Mouse (Mus musculus): ENCODE data around the gene 1700034J05Rik.

1700034J05Rik gene

DNA sequence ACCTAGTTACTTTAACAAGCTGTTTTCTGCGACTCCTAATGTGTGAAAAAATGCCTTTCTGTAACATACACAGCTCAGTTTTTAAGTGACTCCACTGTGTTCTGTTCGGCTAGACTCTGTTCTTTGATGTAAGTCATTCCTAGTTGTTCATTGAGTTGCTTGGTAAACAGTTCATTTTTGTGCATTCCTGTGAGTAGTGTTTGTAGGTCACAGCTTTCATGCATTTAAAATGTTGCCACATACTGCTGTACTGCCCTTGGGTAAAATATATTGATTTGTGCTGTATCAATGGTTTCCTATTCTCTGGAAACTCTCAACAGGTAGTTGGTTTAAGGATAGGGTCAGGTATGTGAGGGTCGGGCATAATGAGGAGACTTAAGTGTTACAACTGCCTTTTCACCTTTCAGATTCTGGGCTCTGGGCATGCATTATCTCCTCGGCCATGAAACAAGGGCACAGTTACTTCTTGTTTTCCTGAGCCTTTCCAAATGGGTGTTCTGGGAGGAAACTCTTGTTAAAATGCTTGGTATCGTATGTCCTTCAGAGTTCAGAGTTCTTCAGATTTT lies 27.7 kb downstream of the 1700034J05Rik start:
- no peak for DNase-seq (ENCODE audit: low spot score)

DNA sequence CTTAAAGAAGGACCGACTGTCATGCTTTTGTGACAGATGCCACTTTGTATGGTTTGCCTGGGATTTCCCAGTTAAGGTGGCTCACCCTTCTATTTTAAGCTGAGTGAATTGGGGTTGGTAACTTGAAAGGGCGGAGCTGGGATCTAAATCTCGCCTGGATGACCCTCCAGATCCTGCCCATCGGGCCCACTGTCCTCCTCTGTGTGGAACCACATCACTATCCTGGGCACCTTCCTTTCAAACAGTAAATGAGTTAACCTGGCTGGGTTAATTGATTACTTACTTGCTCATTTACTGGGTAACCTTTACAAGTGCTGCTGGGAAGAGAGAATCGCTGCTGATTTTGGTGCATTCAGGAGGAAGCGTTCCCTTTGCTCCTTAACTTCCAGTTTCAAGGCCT lies 35.9 kb downstream of the 1700034J05Rik start:
- DNase-seq (ENCODE audit: low spot score): no peak

DNA sequence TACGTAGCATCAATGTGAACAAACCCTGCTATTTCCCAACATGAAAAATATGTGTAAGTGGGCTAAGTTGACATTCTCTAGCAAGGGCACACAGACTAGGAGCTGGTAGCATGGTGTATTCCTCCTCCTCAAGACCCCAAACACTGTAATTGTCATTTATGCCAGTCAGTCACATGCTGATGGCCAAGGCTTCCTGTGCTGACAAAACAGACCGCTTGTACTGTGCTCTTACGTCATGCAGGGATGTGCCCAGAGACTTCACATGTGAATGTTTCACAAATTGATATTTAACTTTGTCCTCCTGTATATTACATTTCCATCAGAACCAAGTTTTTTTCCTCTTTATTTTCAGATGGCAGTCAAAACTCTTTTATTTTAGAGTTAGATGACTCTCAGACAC lies 36.8 kb downstream of the 1700034J05Rik start:
- DNase-seq (ENCODE audit: low spot score): no peak

DNA sequence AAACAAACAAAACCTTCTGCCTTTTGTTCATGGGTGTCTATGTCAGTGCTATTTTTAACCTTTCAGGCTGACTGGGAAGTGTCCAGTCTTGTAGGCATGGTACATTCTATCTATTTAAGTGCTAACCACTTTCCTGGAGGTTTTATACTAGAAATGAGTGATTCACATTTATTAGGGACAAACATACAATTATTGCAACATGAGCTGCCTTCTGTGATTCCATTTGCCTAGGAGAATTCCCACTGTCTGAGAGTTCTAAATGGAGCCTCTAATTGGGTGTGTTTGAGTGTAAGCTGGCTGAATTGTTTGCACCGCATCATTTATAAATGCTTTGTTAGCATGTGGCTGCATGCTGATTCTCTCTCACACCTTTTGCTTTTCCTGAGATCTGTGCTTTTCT lies 38.4 kb downstream of the 1700034J05Rik start:
- no peak for DNase-seq (ENCODE audit: low spot score)

DNA sequence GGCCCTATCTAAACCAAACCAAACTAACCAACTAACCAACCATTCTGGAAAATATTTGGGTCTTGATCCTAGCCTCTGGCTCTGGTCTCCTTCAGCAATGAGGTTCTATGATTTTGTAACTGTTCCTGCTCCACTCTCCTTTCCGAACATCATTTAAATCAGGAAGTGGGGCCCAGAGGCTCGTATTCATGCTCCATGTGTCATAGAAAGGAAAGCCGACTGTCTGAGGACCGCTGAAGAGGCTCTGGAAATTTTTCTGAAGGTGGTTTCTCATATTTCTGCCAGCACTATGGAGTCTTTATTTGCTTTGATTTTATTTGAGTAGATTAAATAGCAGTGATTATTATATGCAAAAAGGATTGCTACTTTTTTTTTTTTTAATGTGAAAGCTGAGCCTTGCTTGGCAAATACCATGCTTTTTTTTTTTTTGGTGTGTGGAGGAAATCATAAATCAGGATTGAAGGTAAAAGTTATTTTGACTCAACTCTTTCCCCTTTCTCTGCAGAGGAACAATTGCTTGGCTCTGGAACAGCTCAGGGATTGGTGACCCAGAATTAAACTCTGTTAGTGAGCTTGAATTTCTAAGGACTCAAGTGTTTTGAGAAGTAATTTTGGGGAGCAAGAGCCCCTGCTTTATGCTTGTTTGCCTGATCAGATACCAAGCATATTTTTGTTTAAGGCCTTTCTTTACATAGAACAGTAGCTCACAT lies 40.6 kb downstream of the 1700034J05Rik start:
- DNase-seq (ENCODE audit: low spot score): no peak

DNA sequence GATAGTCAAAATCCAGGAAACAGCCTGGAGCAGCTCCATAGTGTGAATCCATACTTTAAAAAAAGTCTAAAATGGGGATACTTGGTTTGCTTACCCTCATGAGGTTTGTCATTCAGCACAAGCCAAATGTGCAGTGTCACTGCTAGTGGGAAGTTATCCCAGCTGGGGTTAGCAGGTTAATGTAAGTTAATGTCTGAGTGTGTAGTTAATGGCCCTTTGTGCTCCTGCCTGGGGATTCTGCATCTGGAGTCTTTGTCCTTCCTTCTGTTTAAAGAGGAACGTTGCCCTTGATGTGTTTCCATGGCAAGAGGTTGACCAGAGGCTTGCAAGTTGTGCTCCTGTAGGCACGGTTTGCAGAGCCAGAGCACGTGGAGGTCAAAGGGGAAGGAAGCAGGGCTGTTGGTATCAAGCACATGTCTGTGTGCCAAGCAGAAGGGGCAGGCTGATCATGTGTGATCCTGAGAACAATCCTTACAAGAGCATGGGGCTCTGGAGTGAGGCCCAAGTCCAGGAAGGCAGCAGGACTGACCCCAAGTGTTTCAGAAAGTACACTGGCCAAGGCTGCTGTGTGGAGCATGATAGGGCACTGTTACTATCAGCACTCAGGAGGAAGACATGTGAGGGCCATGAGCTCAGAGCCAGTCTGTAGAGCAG lies 41.3 kb downstream of the 1700034J05Rik start:
- peak; percentile 20 for DNase-seq (ENCODE audit: low spot score)

DNA sequence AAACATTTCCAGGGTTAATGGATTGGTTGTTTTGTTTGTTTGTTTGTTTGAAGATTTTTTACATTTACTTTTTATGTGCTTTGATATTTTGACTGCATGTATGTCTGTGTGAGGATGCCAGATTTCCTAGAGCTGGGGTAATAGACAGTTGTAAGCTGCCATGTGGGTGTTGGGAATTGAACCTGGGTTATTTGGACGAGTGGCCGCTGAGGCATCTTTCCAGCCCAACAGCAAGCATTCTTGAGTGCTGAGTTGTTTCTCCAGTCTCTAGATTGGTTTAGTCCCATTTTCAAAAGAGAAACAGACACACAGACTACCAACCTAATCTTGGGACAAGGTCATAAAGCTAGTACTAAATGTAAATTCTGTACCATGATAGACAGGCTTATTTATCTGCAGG lies 43.4 kb downstream of the 1700034J05Rik start:
- DNase-seq (ENCODE audit: low spot score): no peak

DNA sequence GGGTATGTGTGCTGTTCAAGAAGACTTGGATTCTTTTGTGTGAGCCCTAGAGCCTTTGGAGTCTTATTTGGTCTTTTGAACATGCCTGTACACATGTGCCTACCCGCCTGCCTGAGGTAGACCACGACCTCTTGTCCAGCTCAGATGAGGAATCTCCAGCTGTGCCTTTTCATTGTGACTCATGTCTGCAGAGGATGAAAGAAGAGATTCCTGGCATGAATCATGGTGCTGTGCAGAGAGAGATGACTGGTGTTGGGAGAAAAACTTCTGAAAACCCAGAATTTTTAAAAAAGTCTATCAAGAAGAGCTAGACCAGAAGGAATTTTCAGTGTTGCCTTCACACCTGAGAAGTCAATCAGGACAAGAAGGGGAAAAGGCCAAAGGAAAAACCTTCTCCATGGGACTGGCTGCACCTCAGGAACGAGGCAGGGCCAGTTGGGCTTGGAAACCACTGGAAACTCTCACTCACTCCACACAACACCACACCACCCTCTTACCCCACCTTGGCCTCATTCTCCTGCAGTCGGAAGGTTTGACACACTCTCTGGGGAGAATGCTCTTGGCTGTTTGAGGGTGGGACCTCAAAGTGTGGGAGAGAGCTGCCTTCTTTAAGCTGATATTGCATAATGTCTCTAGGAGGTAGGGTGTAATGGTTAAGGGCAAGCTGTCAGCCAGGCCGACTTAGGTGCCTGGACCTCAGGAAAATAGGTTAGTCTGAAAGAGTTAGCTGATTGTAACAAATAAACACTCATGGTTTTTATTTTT lies 44.3 kb downstream of the 1700034J05Rik start:
- no peak for DNase-seq (ENCODE audit: low spot score)

DNA sequence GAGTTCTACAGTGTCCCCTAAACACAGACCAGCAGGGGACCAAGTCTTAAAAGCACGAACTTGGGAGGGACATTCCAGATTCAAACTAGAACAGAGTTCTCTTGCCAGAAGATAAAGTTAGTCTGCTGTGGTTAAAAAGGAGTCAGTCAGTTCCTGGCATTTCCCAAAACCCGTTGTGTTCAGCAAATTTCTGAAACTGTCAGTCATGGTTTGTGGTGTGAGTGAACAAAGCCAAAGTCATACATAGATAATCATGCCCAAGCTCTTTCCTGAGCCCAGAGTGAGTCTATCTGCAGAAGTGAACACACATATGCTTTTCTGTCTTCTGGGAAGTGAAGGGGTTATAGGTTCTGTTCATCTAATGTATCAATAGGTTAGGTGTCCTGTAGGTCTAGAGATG lies 45.4 kb downstream of the 1700034J05Rik start:
- no peak for DNase-seq (ENCODE audit: low spot score)

DNA sequence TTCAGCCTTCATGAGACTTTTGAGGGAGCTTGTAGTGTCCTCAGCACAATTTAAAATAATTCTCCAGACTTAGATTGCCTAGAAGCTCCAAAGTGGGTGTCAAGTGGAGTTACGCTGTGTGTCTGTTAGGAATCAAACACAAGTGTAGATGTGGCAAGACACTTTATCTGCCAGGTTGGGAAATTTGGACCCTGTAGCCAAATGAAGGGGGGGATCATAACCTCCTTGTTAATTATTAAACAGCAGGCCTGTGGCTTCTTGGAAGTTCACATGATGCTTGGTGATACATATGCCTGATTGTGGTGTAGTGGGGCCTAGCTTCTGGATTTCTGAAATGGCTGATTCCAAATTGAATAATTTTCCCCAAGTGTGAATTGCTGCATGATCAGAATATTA lies 46.4 kb downstream of the 1700034J05Rik start:
- DNase-seq (ENCODE audit: low spot score): no peak

DNA sequence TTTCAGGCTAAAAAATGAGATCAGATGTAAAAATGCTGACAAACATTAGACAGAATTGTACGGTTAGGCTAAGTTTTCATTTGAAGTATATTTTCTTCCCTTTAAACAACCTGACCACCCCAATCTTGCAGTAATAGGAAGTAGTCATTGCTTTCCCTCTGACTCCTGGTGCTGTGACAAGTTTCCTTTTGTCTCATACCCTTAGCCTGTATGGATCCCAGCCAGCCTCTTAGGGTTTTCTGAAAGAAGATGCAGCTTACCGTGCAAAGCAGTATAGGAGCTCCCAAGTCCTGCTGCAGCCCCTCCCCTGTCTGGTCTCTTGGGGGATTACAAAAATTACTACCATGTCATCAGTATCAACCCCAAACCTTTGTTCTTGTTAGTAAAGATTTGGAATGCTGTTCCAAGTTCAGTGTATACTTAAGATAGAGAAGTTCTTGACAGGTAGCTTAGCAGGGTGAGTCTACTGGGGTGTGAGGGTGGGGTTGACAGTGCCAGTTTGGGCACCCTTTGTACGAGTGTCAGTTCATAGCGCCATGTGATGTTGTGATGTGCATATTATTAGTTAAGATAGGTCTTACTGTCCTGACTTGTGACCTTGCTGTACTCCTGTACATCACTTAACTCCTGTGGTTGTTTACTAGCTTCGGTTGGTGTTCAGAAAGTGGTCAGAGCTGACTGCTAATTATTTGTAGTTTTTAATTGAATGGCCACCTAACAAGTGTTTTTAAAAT lies 47.0 kb downstream of the 1700034J05Rik start:
- no peak for DNase-seq (ENCODE audit: low spot score)

DNA sequence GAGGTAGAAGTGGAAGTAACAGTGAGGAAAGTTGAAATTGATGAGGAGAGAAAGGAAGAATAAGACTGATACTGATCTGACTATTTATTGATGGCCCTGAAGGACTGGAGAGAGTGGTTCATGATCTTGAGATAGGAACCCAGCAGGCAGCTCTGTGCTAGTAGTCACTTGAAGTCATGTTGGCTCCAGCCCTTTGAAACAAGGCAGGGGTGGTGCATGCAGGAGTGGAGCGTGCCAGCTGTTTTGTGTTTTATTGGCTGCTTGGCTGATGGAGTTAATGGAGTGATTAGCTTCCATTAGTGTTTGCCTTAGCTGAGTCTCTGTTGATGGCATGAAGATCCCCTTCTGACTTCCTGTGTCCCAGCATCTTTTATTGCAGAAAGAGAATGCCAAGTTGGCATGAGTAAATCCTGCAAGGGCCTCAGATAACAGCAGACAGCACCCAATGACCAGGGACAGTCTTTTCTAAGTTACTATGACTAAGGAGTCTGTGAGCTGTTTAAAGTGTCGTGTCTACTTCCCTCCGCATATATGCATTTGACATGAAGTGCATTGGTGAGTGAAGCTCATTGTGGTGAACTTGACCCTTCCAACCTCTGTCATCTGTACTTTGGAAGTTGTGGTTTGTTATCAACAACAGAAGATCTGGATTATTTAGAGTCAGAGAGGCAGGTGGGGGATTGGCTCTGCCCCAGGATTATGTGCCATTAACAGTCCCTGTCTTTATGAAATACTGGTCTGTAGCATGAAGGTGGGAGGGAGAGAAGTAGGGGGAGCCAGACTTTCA lies 48.0 kb downstream of the 1700034J05Rik start:
- DNase-seq (ENCODE audit: low spot score): no peak

DNA sequence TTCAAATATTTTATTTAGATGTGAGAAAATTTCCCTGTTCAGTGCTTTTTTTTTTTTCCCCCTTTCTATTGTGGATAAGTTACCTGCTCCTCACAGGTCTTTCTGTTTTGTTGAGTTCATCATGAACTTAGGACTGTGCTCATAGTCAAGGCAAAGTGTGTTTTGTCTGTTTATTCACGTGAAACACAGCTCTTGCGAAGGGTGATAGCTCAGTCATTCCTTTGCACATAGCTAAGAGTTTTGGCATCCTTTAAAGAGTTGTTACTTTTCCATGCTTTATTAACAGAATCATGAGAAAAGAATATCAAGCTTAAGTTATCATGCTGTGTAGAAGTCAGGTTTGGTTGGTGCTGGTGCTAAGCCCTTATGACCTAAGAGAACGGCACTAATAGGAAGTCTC lies 49.5 kb downstream of the 1700034J05Rik start:
- no peak for DNase-seq (ENCODE audit: low spot score)

DNA sequence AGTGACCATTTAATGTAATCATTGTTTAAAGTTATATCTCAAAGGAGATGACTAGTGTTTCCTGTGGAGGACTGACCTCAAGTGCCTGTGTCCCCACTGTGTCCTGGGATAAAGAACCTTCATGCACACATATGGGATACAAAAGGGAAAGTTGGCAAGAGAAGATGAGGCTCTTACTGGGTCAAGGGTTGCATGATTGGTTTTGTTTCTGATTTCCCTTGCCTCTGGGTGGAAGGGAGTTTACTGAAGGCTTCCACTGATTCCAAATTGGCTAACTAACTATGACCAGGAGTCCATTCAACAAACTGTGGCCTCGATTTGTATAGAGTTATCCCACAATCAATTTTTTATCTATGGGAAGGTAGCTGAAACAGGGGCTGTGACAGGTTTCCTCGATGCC lies 50.6 kb downstream of the 1700034J05Rik start:
- no peak for DNase-seq (ENCODE audit: low spot score)

DNA sequence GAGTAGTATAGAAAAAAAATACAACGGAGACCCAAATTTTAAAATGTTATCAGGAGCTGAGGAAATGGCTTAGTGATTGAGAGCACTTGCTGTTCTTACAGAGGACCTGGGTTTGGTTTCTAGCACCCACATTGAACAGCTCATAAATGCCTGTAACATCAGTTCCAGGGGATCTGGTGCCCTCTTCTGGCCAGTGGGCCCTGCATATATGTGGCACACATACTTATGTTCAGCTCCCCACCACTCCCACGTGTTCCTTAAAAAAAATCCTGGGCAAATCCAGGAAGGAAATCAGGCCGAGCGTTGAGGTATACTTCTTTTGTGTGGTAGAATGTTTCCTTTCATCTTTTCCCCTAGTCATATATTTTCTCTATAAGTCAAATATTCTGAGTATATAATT lies 52.3 kb downstream of the 1700034J05Rik start:
- no peak for DNase-seq (ENCODE audit: low spot score)
